Mouse (Mus musculus): Measurements from ENCODE around the gene Podn.
"Not testable (repeated sequence)": the region's sequence is repeated elsewhere in the genome, so short reads cannot be mapped to it uniquely, and the experiment has no call there.

Gene Podn

DNA sequence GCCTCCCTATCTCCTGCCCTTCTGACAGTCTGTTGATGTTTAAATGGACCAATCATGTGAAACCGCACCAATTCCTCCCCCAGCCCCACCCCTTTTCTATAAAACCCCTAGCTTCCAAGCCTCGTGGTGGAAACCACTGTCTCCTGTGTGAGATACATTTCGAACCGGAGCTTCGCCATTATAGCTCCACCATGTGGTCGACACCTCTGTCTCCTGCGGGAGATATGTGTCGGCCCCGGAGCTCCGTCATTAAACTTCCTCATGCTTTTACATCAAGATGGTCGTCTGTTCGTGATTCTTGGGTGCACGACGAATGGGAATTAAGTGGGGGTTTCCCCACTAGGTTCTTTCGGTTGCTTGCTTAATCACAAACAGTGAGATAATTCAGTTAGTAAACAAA, 17.1 kb downstream of the Podn start:
- not testable (repeated sequence) for DNase-seq (ENCODE audit: low read depth)

GRCm38 (mm10) chr4:108077224-108077955, 18.9 kb downstream of the Podn start:
- DNase-seq (ENCODE audit: low read depth), result no peak

DNA sequence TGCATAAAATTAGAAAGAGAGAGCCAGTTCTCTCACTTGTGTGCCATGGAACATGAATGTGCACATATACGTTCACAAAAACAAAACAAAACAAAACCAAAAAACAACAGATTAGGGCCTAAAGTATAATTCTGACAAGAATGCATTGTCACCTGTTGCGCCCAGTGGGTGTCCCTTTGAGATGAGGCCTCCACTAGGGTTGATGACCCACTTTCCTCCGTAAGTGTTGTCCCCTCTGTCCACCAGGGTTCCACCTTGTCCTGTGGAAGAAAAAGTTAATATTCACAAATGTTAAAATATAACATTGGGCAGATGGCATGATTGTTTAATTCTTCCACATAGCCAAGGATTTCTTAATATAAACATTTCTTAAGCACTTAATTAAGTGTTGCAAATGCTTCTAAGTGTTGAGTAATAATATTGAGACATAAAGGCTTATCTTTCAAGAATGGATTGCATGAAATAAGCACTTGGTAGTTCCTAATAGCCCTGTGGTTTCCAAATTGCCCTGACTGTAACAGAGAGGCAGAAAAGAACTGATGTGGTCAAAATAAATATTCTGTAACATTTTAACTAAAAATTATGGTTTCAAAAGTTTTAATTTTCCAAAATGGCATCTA, 21.9 kb downstream of the Podn start:
- no peak for DNase-seq (ENCODE audit: low read depth)

DNA sequence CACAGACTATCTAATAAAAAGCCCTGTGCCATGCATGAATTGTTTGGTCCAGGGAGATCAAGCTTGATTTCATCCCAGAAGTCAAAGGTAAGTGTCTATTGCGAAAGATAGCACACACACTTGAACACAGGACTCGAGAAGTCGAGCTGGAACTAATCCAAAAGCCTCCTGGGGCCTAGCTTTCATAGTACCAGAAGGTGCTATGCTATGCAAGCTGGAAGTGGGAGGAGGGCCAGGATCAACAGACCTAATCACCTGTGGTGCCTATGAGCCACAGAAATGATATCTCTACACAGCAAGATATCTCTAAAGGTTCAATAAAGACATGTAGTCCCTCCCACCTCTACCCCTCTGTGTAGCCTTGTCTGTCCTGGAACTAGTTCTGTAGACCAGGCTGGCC, 24.2 kb downstream of the Podn start:
- no peak for DNase-seq (ENCODE audit: low read depth)

GRCm38 (mm10) chr4:108071235-108071901, 24.9 kb downstream of the Podn start:
- peak; percentile 82 for DNase-seq (ENCODE audit: low read depth)

DNA sequence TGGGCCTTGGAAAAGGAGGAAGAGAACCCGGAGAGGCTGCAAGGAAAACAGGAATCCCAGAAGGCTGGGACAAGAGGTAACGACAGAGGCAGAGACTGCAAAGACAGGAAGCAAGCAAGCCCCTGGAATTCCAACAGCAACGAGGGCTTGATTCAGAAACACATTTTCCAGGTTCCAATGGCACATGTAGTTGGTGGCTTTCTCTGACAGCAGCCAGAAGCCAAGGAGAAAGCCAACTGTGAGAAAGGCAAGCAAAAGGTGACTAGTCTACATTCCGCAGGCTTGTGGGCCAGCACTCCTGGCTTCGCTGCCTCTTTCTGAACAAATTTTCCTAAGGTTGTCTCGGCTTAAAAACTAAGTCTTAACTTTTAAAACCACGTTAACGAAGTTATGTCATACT, 25.5 kb downstream of the Podn start:
- no peak for DNase-seq (ENCODE audit: low read depth)

DNA sequence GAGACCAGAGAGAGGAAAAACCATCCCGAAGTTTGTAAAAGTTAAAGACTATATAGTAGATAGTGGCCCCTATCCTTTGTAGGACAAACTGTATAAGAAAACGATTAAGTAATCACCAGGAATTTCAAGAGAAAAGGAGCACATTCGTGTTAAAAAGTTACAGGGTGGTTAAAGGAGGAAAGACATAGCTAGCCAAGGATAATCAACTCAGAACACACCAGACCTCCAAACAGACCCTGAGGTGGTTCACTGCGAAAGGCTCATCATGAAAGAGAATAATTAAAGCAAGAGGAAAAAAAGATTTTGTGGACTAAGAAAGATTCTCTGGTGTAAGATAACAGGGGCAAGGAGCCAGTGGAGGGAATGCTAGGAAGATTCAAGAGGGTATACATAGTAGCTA, 26.0 kb downstream of the Podn start:
- DNase-seq (ENCODE audit: low read depth), result no peak

GRCm38 (mm10) chr4:108068081-108068480, 28.2 kb downstream of the Podn start:
- no peak for DNase-seq (ENCODE audit: low read depth)

DNA sequence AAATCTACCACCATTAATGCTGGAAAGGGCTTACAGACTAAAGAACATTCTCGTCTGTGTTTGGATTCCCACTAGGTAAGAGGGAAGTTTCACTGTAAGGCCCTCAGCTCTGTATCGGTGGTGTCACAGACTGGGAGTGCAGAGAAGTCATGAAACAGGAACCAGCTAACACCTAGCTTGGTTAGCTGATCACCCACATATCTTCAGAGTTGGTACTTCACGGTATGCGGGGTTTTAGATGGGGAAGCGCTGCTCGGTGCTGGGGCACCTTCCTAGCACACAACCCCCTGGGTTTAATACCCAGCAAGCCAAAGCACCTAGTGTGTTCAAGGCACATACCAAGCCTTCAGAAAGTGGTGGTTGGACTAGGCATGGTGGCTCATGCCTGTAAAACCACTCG, 29.0 kb downstream of the Podn start:
- DNase-seq (ENCODE audit: low read depth), result no peak

DNA sequence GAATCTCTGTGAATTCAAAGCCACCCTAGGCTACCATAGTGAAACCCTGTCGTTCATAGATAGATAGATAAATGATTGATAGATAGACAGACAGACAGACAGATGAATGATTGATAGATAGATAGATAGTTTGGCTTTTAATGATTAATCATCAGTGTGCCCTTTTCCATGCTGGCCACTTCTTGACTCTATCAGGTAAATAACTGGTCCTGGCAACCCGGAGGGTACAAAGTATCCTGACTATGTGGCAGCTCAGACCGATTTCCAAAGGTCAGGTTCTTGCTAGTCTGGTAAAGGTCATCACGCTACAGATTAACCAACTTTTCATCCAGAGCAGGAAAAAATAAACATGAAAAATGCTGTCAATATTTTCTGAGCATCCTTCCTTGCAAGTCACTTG, 29.7 kb downstream of the Podn start:
- DNase-seq (ENCODE audit: low read depth), result no peak

GRCm38 (mm10) chr4:108065176-108065844, 30.9 kb downstream of the Podn start:
- DNase-seq (ENCODE audit: low read depth), result no peak

DNA sequence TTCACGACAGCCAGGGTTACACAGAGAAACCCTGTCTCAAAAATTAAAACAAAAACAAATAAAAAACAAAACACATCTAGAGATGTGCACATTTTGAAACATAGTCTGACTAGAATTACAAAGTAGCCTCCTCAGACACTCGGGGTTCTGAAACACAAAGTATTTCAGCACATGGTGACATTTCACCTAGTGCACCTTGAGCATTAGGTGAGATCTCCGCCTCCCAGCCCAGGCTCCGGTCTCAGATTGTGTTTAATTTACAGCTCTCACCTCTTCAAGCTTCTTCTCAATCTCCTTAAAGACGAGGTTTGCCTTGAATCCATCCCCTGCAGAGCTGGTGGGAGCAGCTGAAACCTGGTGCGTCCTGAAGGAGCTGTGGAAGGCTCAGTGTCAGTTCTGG, 32.6 kb downstream of the Podn start:
- DNase-seq (ENCODE audit: low read depth), result no peak

GRCm38 (mm10) chr4:108062524-108062923, 33.7 kb downstream of the Podn start:
- no peak for DNase-seq (ENCODE audit: low read depth)

GRCm38 (mm10) chr4:108060774-108061173, 35.5 kb downstream of the Podn start:
- DNase-seq (ENCODE audit: low read depth), result no peak

GRCm38 (mm10) chr4:108059601-108060379, 36.5 kb downstream of the Podn start:
- DNase-seq (ENCODE audit: low read depth), result no peak

DNA sequence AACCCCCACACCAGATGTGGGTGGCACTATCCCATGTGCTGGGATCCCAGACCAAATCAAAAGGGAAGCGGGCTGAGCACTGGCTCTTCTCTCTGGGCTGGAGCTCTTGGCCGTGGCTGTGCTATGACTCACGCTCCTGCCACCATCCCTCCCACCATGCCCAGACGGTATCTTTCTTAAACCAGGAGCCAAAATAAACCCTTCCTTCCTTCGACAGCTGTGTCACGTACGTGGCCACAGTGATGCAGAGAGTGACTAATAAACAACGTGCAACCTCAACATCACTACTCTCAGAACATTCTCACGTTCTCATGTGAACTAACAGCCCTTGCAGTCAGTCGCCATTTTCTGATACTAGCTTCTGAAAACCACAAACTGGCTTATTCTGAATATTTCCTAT, 38.1 kb downstream of the Podn start:
- DNase-seq (ENCODE audit: low read depth), result peak; percentile 13

- no peak for DNase-seq (ENCODE audit: low read depth)
Measured at GRCm38 (mm10) chr4:108057247-108057646, 39.0 kb downstream of the Podn start.

DNA sequence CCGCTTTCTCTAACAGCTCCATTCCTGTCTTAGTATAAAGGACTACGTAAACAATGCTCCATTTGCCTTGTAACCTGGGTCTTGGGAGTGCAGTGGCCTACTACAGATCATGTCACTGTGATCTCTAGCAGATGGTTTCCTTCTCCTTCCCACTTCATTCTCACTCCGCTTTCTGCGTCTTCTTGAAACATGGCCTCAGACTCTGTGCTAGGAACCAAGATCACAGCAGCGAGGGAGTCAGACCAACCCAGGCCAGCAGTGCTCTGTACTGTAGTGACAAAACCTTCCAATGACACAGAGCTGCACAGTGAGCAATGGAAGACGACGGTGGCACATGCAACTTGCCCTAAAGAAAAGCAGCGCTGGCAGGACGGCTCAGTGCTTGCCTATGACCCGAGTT, 40.4 kb downstream of the Podn start:
- no peak for DNase-seq (ENCODE audit: low read depth)

- no peak for DNase-seq (ENCODE audit: low read depth)
Measured at GRCm38 (mm10) chr4:108052673-108053072, 43.6 kb downstream of the Podn start.

GRCm38 (mm10) chr4:108051687-108052274, 44.5 kb downstream of the Podn start:
- no peak for DNase-seq (ENCODE audit: low read depth)

DNA sequence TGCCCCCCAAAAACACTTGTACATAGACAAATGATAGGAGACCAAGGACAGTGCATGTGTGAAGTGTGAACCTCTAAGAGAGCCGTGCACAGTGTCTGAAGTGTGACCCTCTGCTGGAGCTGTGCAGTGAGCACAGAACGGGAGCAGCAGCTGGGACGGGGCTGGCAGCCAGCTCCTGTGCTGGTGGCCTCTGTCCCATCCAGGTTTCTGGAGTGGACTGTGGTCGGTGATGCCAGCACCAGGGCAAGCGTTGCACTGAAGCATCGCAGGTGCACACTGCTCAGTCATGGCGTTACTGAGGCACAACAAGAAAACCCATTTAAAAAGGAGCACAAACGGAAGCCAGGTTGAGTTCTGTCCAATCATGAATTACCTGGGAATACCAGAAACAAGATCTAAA, 50.1 kb downstream of the Podn start:
- DNase-seq (ENCODE audit: low read depth), result no peak
